ENCODE assay signal across 8 mouse cellular contexts in genomic region chr11:80602041-80602458, GRCm38 (mm10).
A peak's percentile ranks its signal among the peaks of the same experiment; 100 is the strongest.
DNase-seq lines count a peak whose midpoint lies in the region; ATAC-seq and TF ChIP-seq lines count a peak whose summit lies in the region.

No protein-coding gene starts in this region.

- DNase-seq in kidney, adult 2 months = peak; percentile 14
- DNase-seq in cerebellum, adult 9-10 months = peak; percentile 73
- DNase-seq in midbrain, embryonic 11.5 days (ENCODE audit: low spot score, missing footprints) = peak; percentile 94
- peak; percentile 41 for DNase-seq in thymus, postnatal 4 days

- TF ChIP-seq CTCF in kidney, adult 2 months (conservative IDR thresholded peaks at IDR 0.05; ENCODE audit: insufficient read depth, insufficient read length, low read depth, low read length) = peak; percentile 53

- H3K36me3 ChIP-seq in kidney, adult 2 months (ENCODE audit: control insufficient read depth, insufficient read depth, low read length) = no peaks in the 10 kb centered on the region
- H3K36me3 ChIP-seq in kidney, embryonic 15.5 days = no peaks in the 10 kb centered on the region
- H3K36me3 ChIP-seq in heart, embryonic 14.5 days (ENCODE audit: control insufficient read depth, insufficient read depth, low read length) = no peaks in the 10 kb centered on the region
- H3K36me3 ChIP-seq in midbrain, embryonic 11.5 days (ENCODE audit: control insufficient read depth, insufficient read depth, low read length) = no peaks in the 10 kb centered on the region

- no peaks in the 10 kb centered on the region for H3K4me1 ChIP-seq in kidney, adult 2 months (ENCODE audit: control insufficient read depth, insufficient read depth, low read length)
- peaks cover 2% of the 10 kb centered on the region; the same call in 1 of the 2 replicates for H3K4me1 ChIP-seq in kidney, embryonic 15.5 days
- H3K4me1 ChIP-seq in heart, embryonic 14.5 days (ENCODE audit: control insufficient read depth in 2 of 2, insufficient read depth in 2 of 2, low read length in 2 of 2) = peaks cover 7 to 12% of the 10 kb centered on the region in 2 experiments; a peak in 2 of 4 replicates
- H3K4me1 ChIP-seq in midbrain, embryonic 11.5 days (ENCODE audit: control insufficient read depth, insufficient read depth, low read length) = peaks cover 9% of the 10 kb centered on the region

- H3K27me3 ChIP-seq in kidney, adult 2 months (replicated peaks; ENCODE audit: control insufficient read depth, insufficient read depth, low read length) = no peaks in the 10 kb centered on the region; the same call in 1 of the 2 replicates
- H3K27me3 ChIP-seq in kidney, embryonic 15.5 days = peaks cover 9% of the 10 kb centered on the region; the same call in 1 of the 2 replicates
- H3K27me3 ChIP-seq in heart, embryonic 14.5 days (ENCODE audit: control insufficient read depth, insufficient read depth, low read length) = no peaks in the 10 kb centered on the region
- peaks cover 13% of the 10 kb centered on the region for H3K27me3 ChIP-seq in midbrain, embryonic 11.5 days (ENCODE audit: control insufficient read depth, insufficient read depth, low read length)

- no peaks in the 10 kb centered on the region for H3K9me3 ChIP-seq in kidney, embryonic 15.5 days (replicated peaks)
- no peaks in the 10 kb centered on the region for H3K9me3 ChIP-seq in heart, embryonic 14.5 days (ENCODE audit: control insufficient read depth, low read length)
- no peaks in the 10 kb centered on the region for H3K9me3 ChIP-seq in midbrain, embryonic 11.5 days (ENCODE audit: control insufficient read depth, low read length)

- H3K27ac ChIP-seq in kidney, adult 2 months (ENCODE audit: insufficient read depth, low read depth, low read length) = no peak overlapping the region
- no peak overlapping the region for H3K27ac ChIP-seq in kidney, embryonic 15.5 days
- no peak overlapping the region for H3K27ac ChIP-seq in heart, embryonic 14.5 days (replicated peaks in 1 of 2; ENCODE audit: control insufficient read depth in 1 of 2, insufficient read depth in 1 of 2, low read depth in 2 of 2, low read length in 2 of 2)
- H3K27ac ChIP-seq in midbrain, embryonic 11.5 days (ENCODE audit: low read depth, low read length) = no peak overlapping the region

- TF ChIP-seq POLR2A in kidney, adult 2 months (IDR thresholded peaks at IDR 0.05; ENCODE audit: low read depth, low read length) = no peak

- WGBS in kidney, adult 2 months = 57% methylated on average over 8 of the region's 8 CpGs
- WGBS in kidney, embryonic 15.5 days = 35% methylated on average over 8 of the region's 8 CpGs
- WGBS in heart, embryonic 14.5 days = 16% methylated on average over 8 of the region's 8 CpGs
- 24% methylated on average over 8 of the region's 8 CpGs for WGBS in midbrain, embryonic 11.5 days

- H3K4me2 ChIP-seq in kidney, embryonic 15.5 days = no peak overlapping the region
- peak overlapping the region; percentile 77 for H3K4me2 ChIP-seq in heart, embryonic 14.5 days (ENCODE audit: low read length)
- H3K4me2 ChIP-seq in midbrain, embryonic 11.5 days = peak overlapping the region; percentile 11; the same call in 1 of the 2 replicates

- ATAC-seq in kidney, embryonic 15.5 days (replicated peaks; ENCODE audit: low FRiP score) = no peak
- ATAC-seq in CD4-positive, CD25-positive, alpha-beta regulatory T cell, adult 4 months = peak; percentile 47
- ATAC-seq in heart, embryonic 14.5 days (ENCODE audit: insufficient number of reproducible peaks, insufficient read depth, low FRiP score, low read depth) = no peak
- no peak for ATAC-seq in midbrain, embryonic 11.5 days (ENCODE audit: low FRiP score)
- no peak for ATAC-seq in activated CD4-positive, CD25-positive, alpha-beta regulatory T cell, adult 4 months

- H3K4me3 ChIP-seq in kidney, adult 2 months (ENCODE audit: insufficient read depth, low read depth, low read length) = no peak overlapping the region
- H3K4me3 ChIP-seq in kidney, embryonic 15.5 days (replicated peaks) = no peak overlapping the region
- H3K4me3 ChIP-seq in heart, embryonic 14.5 days (ENCODE audit: control insufficient read depth in 1 of 2, insufficient read depth in 1 of 2, low read depth in 1 of 2, low read length in 2 of 2) = no peak overlapping the region; a peak in 1 of 4 replicates
- no peak overlapping the region for H3K4me3 ChIP-seq in midbrain, embryonic 11.5 days (ENCODE audit: low read depth, low read length)

- no peak overlapping the region for H3K9ac ChIP-seq in kidney, embryonic 15.5 days
- peak overlapping the region; percentile 57; the same call in 1 of the 2 replicates for H3K9ac ChIP-seq in heart, embryonic 14.5 days (ENCODE audit: low read length)
- peak overlapping the region; percentile 64; the same call in 1 of the 2 replicates for H3K9ac ChIP-seq in midbrain, embryonic 11.5 days (ENCODE audit: low read length)

Comparison
In these comparisons a context has a peak if more than half of its experiments do, and no peak if none do; other contexts are left out.
1. DNase-seq: peak in every context shown above with its lines; median percentile 94 in midbrain, embryonic 11.5 days; 73 in cerebellum, adult 9-10 months; 41 in thymus, postnatal 4 days; 14 in kidney, adult 2 months.